Mouse (Mus musculus) midbrain, embryonic 16.5 days (tissue): Measurements from ENCODE around the gene Sytl2. TPM values are rescaled to one million over a fixed set of nuclear protein-coding genes. Genes with fewer than 3 reads are reported as not detected.

ENCODE experiments used
- polyA plus RNA-seq: library from polyadenylated mRNA; unstranded; fragments of >200 nt; fragmentation: Nextera tagmentation; extraction: Ambion mirVana; gene quantifications from 2 replicates; pipeline ENCODE4 v1.2.1, GENCODE M21; 2015

Sytl2 gene
- polyA plus RNA-seq, 1 experiment from 2014 or later: 8.4 TPM

Other genes starting within 250 kb of the Sytl2 start
- 38.9 and 45.5 TPM in 2 replicates for gene Picalm, start 172.0 kb upstream of the Sytl2 start, polyA plus RNA-seq
- gene Ccdc83, start 36.5 kb upstream of the Sytl2 start, polyA plus RNA-seq: not detected in 2 replicates
- 2.1 and 2.4 TPM in 2 replicates for gene Ccdc89, start 124.3 kb downstream of the Sytl2 start, polyA plus RNA-seq
- gene Crebzf, start 140.5 kb downstream of the Sytl2 start, polyA plus RNA-seq: 27.8 and 36.1 TPM in 2 replicates
- gene Tmem126a, start 155.0 kb downstream of the Sytl2 start, polyA plus RNA-seq: 126 and 128 TPM in 2 replicates
- gene Tmem126b, start 173.7 kb downstream of the Sytl2 start, polyA plus RNA-seq: 46.0 and 47.9 TPM in 2 replicates
- 27.1 and 28.8 TPM in 2 replicates for gene Dlg2, start 174.4 kb downstream of the Sytl2 start, polyA plus RNA-seq